Mouse (Mus musculus): ENCODE data around the gene Wdr89. TPM values are rescaled to one million over a fixed set of nuclear protein-coding genes. Genes with fewer than 3 reads are reported as not detected.

Gene Wdr89
- 11.8 TPM for polyA plus RNA-seq (2017; shearing (Covaris generic))

GRCm38 (mm10) chr12:75669258-75670106, at the start of gene Wdr89:
Wdr89 (minus strand) TSS chr12:75669537.

GRCm38 (mm10) chr12:75596154-75597002, 73.0 kb downstream of the Wdr89 start, which contains the start of gene Ppp2r5e:
Ppp2r5e (minus strand) TSS chr12:75596245.

Other genes with a start within 250 kb of the Wdr89 start
- gene Ppp2r5e, start 73.3 kb downstream of the Wdr89 start, polyA plus RNA-seq (2017; shearing (Covaris generic)), result 5.1 TPM
- 6.0 TPM for gene Sgpp1, start 66.2 kb upstream of the Wdr89 start, polyA plus RNA-seq (2017; shearing (Covaris generic))
- gene Syne2, start 148.6 kb upstream of the Wdr89 start, polyA plus RNA-seq (2017; shearing (Covaris generic)), result 13.4 TPM

Measured in activated CD4-positive, CD25-positive, alpha-beta regulatory T cell, adult 9 weeks (primary cell).